Mouse (Mus musculus): ENCODE data around the gene Olfr1201. TPM values are rescaled to one million over a fixed set of nuclear protein-coding genes. Genes with fewer than 3 reads are reported as not detected.

The Olfr1201 gene
- total RNA-seq (2021), result not detected

DNA sequence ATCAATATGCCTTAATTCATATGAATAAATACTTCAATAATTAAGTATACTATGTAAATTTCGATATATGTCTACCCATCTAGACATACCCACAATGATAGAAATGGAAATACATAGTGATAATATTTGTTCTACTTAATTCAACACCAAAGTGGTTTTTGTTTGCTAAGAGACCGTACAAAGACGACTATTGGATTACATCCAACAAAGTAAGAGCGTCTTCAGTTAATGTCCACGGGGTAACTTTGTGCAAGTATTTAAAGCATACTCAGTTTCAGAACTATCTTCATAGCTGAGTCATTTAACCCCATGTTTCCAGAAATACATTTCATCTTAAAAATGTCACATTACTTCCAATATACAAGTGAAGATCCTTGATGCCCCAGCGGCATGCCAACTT is at the start of gene Olfr1201:
Olfr1201 (plus strand) TSS at position 301 of the 400 bp plus-strand sequence.
- intact Hi-C loops (cut with DNase I), result no loop called here
- no peak for DNase-seq (ENCODE audit: low spot score in 2 of 2)

DNA sequence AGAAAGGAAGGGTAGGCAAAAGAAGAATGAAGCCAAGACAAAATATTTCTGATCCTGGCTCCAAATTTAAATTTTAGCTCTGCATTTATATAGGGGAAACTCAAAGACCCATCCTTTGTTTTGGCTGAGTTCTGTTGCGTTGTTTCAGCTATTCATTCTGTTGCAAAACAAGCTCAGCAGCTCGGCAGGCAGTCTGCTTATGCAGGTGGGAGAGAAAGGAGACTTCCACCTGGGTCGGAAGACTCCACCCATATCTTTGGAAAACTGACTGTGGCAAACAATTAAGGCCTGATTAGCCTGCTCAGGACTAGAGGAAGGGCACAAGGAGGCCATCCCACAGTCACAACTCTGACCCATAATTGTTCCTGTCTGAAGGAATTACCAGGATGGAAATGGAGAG is 49.5 kb upstream of the Olfr1201 start:
- no peak for DNase-seq (ENCODE audit: low spot score in 2 of 2)
- intact Hi-C loops (cut with DNase I), result no loop called here

DNA sequence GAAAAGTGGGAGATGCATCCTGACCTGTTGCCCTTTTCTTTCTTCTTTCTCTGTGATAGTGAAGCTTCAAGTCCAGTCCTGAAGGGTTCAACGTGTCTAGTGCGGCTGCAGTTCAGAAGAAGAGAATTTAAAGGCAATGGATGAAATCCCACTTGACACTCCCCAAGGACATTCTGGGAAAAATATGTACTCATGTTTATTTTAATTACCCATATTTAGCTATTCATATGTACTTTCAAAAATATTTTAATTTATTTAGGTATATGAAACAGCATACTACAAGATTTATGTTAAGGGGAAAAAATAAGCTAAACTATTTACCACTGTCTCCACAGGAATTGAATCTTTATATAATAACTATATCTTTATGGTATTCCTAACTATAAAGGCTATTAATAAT is 41.6 kb upstream of the Olfr1201 start, which contains the start of gene Olfr1198:
Olfr1198 (minus strand) TSS at position 101 of the 400 bp plus-strand sequence.
- DNase-seq (ENCODE audit: low spot score in 2 of 2), result no peak
- intact Hi-C loops (cut with DNase I), result no loop called here

DNA sequence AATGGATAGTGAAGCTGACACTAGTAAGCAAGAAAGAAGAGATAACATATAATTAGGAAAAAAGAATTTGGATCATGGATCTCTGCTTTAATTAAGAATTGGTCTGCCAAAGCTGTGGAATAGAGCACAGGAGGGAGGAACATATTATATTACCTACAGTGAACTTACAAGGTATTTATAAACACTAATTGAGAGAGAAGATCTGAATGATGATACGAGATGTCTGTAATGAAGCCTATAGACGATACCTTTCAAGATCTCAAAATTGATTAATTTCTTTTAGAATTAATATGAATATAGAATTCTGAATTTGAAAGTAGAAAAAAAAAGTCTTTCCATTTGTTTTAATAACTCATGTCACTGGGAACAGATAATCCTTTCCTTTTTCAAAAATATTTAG is 32.5 kb upstream of the Olfr1201 start, which contains the start of gene Olfr1199:
Olfr1199 (minus strand) TSS at position 101 of the 400 bp plus-strand sequence.
- intact Hi-C loops (cut with DNase I), result no loop called here

DNA sequence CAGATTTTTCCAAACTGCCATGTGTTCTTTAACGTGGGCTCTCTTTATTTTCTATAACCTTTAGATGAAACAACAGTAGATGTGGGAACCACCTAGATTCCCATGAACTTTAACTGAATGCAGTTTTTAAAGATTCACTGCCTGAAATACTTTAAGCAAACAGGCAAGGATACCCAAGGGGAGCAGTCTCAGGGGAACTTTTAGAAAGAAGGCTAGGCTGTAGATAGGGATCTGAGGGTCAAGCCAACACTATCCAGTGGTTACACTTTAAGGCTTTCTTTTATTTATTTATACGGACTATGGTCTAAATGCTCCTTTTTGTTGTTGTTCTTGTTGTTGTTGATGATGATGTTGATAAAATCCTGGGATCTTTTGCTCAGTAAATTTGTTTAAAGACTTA is 22.4 kb upstream of the Olfr1201 start, which contains the start of gene Olfr1200:
Olfr1200 (minus strand) TSS at position 101 of the 400 bp plus-strand sequence.
- intact Hi-C loops (cut with DNase I), result no loop called here
- no peak for DNase-seq (ENCODE audit: low spot score in 2 of 2)

More for the DNA sequence above, 32.5 kb upstream of the Olfr1201 start, which contains the start of gene Olfr1199:
- no peak for DNase-seq (ENCODE audit: low spot score in 2 of 2)

DNA sequence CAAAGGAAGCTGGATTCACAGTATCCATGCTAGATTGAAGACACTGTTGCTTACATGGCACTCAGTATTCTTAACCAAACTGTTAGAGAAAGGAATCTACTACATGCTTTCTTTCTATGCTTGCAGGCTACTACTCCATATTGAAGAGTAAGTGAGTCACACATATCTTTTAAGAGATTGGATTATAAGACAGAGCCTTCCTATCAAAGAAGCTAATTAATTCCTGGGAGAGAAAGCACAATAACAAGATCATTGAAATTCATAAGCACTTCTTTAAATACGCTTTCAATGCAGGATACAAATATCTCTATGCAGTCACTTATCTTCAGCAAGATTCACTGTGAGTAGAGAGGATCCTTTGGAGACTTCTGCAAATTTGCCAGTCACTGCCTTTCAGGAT is 21.4 kb downstream of the Olfr1201 start, which contains the start of gene Olfr1202:
Olfr1202 (plus strand) TSS at position 301 of the 400 bp plus-strand sequence.
- no peak for DNase-seq (ENCODE audit: low spot score in 2 of 2)
- intact Hi-C loops (cut with DNase I), result no loop called here

DNA sequence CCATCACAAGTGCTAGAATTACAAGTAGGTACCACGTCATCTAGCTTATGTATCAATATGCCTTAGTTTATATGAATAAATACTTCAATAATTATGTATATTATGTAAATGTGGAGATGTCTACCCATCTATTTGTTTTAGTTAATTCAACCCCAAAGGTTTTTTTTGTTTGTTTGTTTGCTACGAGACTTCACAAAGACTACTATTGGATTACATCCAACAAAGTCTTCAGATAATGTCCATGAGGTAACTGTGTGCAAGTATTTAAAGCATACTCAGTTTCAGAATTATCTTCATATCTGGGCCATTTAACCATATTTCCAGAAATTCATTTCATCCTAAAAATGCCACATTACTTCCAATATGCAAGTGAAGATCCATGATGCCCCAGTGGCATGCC is 36.6 kb downstream of the Olfr1201 start, which contains the start of gene Olfr1205:
Olfr1205 (plus strand) TSS at position 301 of the 400 bp plus-strand sequence.
- intact Hi-C loops (cut with DNase I), result no loop called here
- no peak for DNase-seq (ENCODE audit: low spot score in 2 of 2)

DNA sequence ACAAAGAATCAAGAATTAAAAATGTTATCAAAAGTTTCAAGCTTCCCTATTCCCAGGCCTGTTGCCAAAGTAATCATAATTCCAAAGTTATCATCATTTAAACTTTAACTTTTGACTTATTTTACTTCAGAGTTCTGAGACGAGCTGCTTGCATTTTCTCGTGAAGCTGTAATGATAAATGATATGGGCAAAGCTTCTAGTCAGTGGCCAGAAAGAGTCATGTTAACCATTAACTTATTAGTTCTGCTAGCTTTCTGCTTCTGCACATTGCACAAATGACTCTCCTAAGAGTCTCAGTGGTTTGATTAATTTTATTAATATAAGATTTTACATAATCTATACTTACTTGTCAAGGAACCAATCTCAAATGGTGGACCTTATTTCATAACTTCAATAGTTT is 45.6 kb downstream of the Olfr1201 start:
- intact Hi-C loops (cut with DNase I), result no loop called here
- DNase-seq (ENCODE audit: low spot score in 2 of 2), result no peak

Other genes starting within 250 kb of the Olfr1201 start
- not detected for gene Olfr1188, start 236.1 kb upstream of the Olfr1201 start, total RNA-seq (2021)
- gene Olfr1189, start 206.6 kb upstream of the Olfr1201 start, total RNA-seq (2021), result not detected
- under 1 TPM in 1 of 2 experiments, not detected in 1; 0.05 TPM for gene Olfr1191-ps1, start 152.5 kb upstream of the Olfr1201 start, total RNA-seq (2021)
- not detected for gene Olfr1192-ps1, start 144.5 kb upstream of the Olfr1201 start, total RNA-seq (2021)
- gene Olfr1193, start 117.4 kb upstream of the Olfr1201 start, total RNA-seq (2021), result not detected
- gene Olfr1195, start 103.8 kb upstream of the Olfr1201 start, total RNA-seq (2021), result not detected
- not detected for gene Olfr1196, start 88.4 kb upstream of the Olfr1201 start, total RNA-seq (2021)
- gene Olfr1197, start 60.7 kb upstream of the Olfr1201 start, total RNA-seq (2021), result not detected
- gene Olfr1198, start 41.7 kb upstream of the Olfr1201 start, total RNA-seq (2021), result not detected
- not detected for gene Olfr1199, start 32.6 kb upstream of the Olfr1201 start, total RNA-seq (2021)
- gene Olfr1200, start 22.5 kb upstream of the Olfr1201 start, total RNA-seq (2021), result not detected
- gene Olfr1202, start 21.5 kb downstream of the Olfr1201 start, total RNA-seq (2021), result not detected
- gene Olfr1205, start 36.7 kb downstream of the Olfr1201 start, total RNA-seq (2021), result not detected
- gene Olfr1204, start 56.3 kb downstream of the Olfr1201 start, total RNA-seq (2021), result not detected
- gene Olfr1206, start 70.2 kb downstream of the Olfr1201 start, total RNA-seq (2021), result not detected
- gene Olfr1208, start 109.3 kb downstream of the Olfr1201 start, total RNA-seq (2021), result not detected
- gene Olfr1209, start 122.1 kb downstream of the Olfr1201 start, total RNA-seq (2021), result not detected
- gene Olfr1211, start 145.1 kb downstream of the Olfr1201 start, total RNA-seq (2021), result not detected
- gene Olfr1212, start 160.9 kb downstream of the Olfr1201 start, total RNA-seq (2021), result not detected
- gene Gm13762, start 187.2 kb downstream of the Olfr1201 start, total RNA-seq (2021), result not detected
- not detected for gene Olfr1214, start 199.6 kb downstream of the Olfr1201 start, total RNA-seq (2021)
- not detected for gene Olfr1215, start 213.9 kb downstream of the Olfr1201 start, total RNA-seq (2021)
- gene Olfr1216, start 225.3 kb downstream of the Olfr1201 start, total RNA-seq (2021), result not detected
- gene Olfr1217, start 239.0 kb downstream of the Olfr1201 start, total RNA-seq (2021), result not detected